Mouse (Mus musculus) gastrocnemius, adult 18-20 months (tissue): ENCODE data around the gene Pip5k1c. TPM values are rescaled to one million over a fixed set of nuclear protein-coding genes. Genes with fewer than 3 reads are reported as not detected.
A peak's percentile ranks its signal among the peaks of the same experiment; 100 is the strongest.

ENCODE experiments used
- DNase-seq: peaks from one replicate; pipeline ENCODE4 v3.0.0; 2021; ENCODE audit warnings: low spot score
- total RNA-seq, 2 experiments: library from RNA; stranded (reverse); gene quantifications; 2 replicates each; pipeline ENCODE4 v1.2.3; 2021

Pip5k1c gene
- total RNA-seq, 2 experiments from 2014 or later: 19.7 to 20.4 TPM

- no peak for DNase-seq
Measured at GRCm38 (mm10) chr10:81323141-81323775, 30.5 kb downstream of the Pip5k1c start.

GRCm38 (mm10) chr10:81323791-81324530, 31.2 kb downstream of the Pip5k1c start:
- no peak for DNase-seq

- no peak for DNase-seq
Measured at GRCm38 (mm10) chr10:81325176-81325575, 32.4 kb downstream of the Pip5k1c start.

DNA sequence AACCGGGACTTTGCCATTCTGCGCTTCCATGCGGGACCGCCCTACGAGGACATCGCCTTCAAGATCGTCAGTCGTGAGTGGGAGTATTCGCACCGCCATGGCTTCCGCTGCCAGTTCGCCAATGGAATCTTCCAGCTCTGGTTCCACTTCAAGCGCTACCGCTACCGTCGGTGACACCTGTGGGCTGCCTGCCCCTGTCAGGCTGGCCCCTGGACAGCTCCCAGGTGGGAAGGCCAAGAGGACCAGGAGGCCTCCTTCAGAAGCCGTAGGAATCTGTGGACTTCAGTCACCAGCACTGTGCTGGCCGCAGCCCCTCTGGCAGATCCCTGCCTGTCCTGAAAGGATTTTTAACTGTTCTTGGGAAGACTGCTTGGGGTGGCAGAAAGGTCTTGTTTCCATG, 33.0 kb downstream of the Pip5k1c start:
- no peak for DNase-seq

DNA sequence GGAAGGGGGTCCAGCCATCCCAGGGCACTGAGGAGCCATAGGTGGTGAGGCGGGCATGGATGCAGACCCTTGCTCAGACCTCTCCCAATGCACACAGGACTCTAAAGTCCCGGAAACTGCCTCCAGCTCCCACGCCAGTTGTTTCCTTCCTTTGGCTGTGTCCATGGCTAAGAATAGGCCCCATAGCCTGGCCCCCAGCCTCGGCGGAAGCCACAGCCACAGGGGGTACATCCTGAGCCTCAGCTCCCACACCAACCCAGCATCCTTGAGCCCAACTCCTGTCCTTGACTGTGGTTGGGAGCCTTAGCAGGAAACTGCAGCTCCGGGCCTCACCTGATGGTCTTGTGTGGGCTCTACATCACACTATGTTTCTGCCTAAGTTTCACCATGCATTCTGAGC, 34.1 kb downstream of the Pip5k1c start:
- no peak for DNase-seq

- no peak for DNase-seq
Measured at GRCm38 (mm10) chr10:81327959-81328358, 35.2 kb downstream of the Pip5k1c start.

DNA sequence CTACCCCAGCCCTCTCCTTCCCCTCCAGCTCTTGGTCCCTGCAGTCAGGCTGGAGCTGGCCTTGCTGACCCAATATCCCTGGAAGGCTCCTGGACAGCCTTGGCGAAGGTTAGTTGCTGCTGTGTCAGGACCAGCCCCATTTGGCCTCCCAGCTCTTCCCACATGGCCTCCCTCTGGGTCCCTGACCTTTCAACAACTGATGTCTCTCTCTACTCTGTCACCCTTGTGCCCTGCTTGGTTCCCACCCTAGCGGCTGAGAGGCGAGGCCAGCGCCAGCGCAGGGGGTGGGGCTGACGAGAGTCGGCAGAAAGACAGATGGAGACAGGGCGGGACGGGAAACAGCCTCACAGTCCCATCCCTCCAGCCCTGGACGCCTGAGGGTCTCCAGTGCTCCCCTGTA, 35.6 kb downstream of the Pip5k1c start, which contains the start of gene Tbxa2r:
Gene Tbxa2r (plus strand): TSS at position 346 of the 400 bp plus-strand sequence.
- DNase-seq: peak; percentile 48

GRCm38 (mm10) chr10:81329194-81329975, 36.6 kb downstream of the Pip5k1c start:
- no peak for DNase-seq

DNA sequence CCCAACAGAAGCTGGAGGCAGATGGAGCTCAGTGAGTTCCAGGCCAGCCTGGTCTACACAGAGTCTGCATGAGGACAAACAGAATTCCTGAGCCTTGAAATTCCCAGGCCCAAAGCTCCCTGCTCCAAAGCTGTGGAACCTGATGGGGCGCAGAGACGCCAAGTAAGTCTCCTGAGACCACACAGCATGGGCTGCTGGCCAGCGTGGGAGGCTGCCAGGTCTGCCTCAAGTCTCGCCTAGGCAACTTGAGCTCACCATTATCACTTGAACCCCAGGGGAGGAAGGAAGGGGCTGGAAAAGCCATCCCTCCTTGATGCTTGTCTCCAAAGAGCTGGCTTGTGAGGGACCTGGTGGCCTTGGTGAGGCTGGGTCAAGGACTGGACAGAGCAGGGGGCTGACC, 37.2 kb downstream of the Pip5k1c start:
- DNase-seq: peak; percentile 54

GRCm38 (mm10) chr10:81332277-81332676, 39.5 kb downstream of the Pip5k1c start:
- no peak for DNase-seq

DNA sequence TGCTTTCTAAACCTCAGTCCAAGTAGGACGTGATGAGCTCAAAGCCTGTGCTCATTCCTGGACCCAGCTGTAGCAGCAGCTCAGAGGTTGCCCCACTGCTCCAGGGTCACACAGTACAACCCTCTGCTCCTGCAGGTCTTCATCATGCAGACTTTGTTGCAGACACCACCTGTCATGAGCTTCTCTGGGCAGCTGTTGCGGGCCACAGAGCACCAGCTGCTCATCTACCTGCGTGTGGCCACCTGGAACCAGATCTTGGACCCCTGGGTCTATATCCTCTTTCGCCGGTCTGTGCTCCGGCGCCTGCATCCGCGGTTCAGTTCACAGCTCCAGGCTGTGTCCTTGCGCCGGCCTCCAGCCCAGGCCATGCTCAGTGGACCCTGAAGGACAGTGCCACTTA, 41.6 kb downstream of the Pip5k1c start:
- no peak for DNase-seq

GRCm38 (mm10) chr10:81335393-81336340, 42.9 kb downstream of the Pip5k1c start:
- DNase-seq: no peak

DNA sequence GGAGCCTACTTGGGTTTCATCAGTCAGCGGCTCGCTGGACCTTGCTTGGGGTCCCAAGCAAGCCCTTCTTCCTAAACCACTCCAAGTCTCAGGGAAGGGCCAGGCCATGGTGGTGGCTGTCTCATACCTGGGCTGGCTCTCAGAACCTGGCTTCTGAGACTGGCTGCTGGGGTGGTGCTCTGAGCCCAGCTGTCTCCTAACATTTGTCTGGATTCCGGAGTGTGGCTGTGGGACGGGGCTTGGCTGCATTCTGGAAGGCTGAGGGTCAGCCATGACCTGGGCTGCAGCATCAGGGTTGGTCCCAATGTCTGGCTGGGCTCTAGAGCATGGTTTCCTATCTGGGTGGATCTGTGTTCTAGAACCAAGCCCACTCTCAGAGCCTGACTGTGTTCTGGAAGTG, 43.8 kb downstream of the Pip5k1c start:
- no peak for DNase-seq

DNA sequence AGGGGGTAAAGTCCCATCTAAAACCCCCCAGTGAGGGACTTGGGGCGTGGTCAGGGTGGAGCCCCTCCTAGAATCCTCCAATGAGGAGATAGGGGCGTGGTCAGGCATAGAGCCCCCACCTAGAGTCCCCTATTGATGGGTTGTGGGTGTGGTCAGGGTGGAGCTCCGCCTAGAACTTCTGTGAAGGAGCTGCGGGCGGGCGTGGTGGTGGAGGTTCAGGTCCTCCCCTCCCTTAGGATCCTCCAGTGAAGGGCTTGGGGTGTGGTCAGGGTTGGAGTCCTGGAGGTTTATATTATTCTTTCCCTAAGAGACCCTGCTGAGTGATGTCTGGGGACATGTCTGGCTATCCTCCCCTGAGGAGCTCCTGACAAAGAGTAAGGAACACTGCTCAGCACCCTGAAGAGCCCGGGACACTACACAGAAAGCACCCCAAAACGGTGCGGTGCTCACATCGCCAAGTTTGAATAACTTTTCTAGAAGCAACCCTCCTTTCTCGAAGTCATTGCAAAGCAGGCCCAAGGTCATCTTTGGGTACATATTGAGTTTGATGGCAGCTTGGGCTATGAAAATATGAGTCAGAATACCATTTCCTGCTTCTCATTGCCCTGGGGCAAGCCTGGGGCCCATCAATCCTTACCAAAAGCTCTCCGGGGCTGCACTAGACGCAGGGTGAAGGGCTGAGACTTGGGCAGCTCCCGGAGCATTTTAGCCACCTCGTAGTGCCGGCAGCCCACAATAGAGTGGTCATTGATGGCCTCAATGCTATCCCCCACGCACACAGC, 48.0 kb downstream of the Pip5k1c start:
- no peak for DNase-seq

GRCm38 (mm10) chr10:81341333-81341949, 48.7 kb downstream of the Pip5k1c start:
- DNase-seq: peak; percentile 62

- no peak for DNase-seq
Measured at GRCm38 (mm10) chr10:81342686-81343505, 50.1 kb downstream of the Pip5k1c start, which contains the start of gene Gipc3. Gene Gipc3, minus strand, starts transcription at chr10:81343266.

DNA sequence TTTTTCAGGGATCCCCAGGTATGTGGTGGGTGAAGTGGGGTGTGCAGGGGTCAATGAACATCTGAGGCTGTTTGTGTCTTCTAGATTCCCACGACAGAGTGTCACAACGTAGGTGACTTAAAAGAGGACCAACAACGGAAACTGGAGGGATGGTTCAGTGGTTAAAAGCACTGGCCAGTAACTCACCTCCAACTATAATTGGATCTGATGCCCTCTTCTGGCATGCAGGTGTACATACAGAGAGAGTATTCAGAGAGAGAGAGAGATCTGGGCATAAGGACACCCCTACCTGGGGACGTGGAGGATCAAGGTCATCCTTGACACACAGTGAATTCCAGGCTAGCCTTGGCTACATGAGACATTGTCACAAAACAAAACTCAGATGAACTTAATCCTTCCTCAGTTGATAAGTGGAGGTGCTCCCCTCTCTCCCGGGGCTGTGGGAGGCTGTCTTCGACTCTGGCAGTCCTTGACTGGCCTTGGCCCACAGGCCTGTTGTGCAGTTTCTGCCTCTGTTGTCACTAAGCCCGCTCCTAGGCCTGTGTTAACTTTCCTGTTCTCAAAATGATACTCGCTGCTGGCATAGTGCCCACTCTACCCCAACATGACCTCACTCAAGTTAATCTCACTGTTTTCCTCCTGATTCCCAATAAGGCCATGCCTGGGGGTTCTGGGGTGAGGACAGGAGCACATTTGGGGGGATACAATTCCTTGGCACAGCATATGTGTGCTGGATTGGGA, 51.8 kb downstream of the Pip5k1c start:
- no peak for DNase-seq

- no peak for DNase-seq
Measured at GRCm38 (mm10) chr10:81345162-81345534, 52.4 kb downstream of the Pip5k1c start.
